Mouse (Mus musculus): ENCODE measurements around the gene Dnajc22.
"Not testable (repeated sequence)": the region's sequence is repeated elsewhere in the genome, so short reads cannot be mapped to it uniquely, and the experiment has no call there.

The Dnajc22 gene

DNA sequence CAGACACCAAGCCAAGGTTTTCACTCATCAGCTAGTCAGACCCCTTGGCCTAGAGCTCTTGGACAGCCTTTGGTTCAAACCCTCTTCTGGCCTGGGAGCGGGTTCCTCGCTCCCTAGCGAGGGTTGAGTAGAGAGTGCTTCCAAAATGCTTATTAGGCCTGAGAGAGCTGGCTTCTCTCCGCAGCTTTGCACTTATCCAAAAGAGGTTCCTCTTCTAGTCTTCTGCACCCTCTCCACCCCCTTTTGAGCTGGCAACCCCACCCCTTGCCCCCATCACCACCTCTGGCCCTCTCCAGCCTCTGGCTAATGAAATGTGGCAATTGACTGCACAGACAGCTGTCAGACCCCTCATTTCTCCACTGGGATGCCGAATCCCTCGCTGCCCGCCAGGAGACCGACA is at the start of gene Dnajc22:
TSS of gene Dnajc22 (plus strand) at position 301 of the 400 bp plus-strand sequence.
- no peak for DNase-seq

DNA sequence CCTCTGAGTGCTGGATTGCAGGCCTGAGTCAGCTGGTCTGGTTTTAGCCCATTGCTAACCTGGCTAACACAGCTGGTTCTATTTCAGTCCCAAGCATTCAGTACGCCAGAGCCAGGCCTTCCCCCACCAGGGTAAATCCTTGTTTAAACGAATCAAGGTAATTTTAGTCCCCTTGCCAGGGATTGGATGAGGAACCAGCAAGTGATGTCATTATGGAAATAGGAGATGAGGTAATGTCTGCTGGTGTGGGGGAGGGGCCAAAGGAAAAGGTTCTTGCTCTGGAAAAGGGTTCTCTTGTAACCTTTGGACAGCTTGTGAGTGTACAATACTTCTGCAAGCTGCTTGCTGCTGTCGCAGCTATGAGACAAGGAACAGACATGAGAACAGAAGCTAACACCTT is 48.1 kb upstream of the Dnajc22 start:
- peak; percentile 81 for DNase-seq

DNA sequence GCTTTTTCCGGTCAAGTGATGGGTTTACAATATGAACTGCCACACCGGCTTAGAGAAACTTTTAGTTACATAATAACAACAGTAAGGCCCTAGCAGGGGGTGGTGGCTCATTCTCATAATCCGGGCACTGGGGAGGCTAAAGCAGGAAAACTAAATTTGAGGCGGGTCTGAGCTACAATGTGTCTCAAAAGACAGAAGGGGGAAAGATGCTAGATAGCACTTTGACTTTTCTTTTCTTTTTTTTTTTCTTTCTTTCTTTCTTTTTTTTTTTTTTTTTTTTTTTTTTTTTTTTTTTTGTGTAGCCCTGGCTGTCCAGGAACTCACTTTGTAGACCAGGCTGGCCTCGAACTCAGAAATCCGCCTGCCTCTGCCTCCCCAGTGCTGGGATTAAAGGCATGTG is 47.2 kb upstream of the Dnajc22 start:
- not testable (repeated sequence) for DNase-seq

DNA sequence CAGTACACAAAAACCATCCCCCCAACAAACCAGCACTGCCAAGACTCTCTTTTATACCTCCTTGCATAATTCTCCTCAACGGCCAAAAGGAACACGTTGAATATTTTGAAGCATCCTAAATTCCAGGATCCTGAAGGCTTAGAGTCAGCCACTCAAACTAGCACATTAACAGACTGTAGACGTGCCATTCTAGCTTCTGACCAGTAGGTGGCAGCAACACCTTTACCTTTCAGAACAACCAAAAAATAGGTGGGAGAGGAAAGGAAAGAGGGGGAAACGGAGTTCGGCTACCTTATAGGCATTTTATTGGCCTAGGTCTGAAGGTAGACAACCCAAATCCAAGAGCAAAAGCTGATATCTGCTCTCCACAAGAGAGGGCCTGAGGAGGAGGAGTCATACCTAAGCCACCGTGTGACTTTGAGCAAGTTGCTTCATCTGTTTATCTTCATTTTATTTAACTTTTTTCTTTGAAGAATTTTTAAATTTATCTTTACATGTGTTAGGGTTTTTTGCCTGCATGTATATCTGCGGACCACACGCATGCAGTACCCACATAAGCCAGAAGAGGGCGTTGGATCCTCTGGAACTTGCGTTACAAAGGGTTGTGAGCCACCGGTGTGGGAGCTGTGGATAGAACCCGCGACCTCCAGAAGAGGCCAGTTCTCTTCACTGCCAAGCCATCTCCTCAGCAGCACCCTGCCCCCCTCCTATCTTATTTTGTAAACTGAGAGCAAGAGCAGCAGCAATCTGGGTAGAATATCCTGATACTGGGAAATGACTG is 43.3 kb upstream of the Dnajc22 start:
- DNase-seq: peak; percentile 76

DNA sequence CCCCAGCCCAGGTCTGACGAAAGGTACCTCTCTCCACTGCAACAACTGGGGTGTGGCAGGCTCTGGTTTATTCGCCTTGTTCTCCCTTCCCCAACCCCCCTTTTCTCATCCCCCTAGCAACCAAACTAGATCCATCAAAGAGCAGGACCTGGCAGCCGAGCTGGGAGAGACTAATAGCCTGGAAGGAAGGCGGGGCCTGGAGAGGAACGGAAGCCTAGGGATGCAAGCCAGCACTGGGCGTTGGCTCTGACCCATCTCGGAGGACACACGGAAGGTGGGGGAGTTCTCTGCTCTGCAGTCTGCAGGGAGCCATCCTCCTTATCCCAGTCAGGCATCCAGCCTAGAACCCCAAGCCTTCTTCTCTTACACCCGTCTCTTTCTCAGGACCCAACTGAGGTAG is 39.6 kb upstream of the Dnajc22 start:
- DNase-seq: no peak

DNA sequence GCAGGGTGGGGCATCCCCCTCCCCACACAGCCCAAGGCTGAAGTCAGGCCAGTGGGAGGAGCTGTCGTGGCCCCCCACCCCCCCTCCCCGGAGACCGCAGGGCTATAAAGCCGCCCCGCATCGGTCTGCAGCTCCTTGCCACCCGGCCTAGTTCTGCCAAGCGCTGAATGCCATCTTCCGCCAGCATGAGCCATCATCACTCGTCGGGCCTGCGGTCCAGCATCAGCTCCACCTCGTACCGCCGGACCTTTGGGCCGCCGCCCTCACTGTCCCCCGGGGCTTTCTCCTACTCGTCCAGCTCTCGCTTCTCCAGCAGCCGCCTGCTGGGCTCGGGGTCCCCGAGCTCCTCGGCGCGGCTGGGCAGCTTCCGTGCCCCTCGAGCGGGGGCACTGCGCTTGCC is 37.9 kb upstream of the Dnajc22 start, which contains the start of gene Prph:
TSS of gene Prph (plus strand) at position 135 of the 400 bp plus-strand sequence.
- no peak for DNase-seq

DNA sequence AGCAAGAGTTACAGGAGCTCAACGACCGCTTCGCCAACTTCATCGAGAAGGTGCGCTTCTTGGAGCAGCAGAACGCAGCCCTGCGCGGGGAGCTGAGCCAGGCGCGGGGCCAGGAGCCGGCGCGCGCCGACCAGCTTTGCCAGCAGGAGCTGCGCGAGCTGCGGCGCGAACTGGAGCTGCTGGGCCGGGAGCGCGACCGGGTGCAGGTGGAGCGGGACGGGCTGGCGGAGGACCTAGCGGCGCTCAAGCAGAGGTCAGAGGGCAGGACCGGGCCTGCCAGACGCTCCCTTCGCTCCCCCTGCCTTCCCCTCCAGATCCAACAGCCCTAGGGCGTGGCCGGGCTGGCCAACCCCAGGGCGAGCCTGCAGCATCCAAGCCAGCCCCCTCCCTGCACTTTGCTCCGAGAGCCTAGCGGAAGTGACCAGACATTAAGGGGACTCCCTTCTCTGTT is 37.4 kb upstream of the Dnajc22 start:
- no peak for DNase-seq

DNA sequence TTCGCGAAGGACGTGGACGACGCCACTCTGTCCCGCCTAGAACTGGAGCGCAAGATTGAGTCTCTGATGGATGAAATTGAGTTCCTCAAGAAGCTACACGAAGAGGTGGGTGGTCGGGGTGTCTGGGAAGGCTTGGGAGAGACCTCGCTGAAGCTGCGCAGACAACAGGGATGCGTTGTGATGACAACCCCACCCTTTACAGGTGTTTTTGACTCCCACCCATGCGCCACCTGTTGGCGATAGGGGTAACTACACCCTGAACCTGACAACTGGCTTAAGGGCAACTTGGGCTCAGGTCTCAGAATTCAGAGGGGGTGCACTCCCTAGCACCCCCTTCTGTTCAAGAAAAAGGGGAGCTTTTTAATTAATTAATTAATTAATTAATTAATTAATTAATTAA is 36.6 kb upstream of the Dnajc22 start:
- no peak for DNase-seq

DNA sequence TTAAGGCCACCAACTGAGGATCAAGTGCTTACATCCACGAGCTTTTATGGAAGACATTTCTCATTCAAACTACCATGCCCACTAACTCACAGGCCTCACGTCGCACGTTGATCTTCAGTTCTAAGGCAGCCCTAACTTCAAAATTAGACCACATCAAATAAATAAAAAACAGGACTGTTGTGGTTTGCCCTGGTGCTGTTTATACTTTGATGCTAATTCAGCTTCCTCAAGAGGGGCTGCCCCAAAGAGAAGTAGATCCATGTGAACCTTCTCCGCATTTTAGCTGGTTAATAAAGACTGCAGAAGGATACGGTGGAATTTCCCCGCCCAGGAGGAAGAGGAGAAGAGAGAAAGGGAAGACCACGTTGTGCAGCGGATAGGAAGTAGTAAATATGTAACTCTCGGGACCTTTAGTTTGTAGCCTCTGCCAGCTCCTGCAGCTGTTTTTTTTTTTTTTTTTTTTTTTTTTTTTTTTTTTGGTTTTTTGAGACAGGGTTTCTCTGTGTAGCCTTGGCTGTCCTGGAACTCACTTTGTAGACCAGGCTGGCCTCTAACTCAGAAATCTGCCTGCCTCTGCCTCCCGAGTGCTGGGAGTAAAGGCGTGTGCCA is 27.3 kb upstream of the Dnajc22 start:
- DNase-seq: no peak

DNA sequence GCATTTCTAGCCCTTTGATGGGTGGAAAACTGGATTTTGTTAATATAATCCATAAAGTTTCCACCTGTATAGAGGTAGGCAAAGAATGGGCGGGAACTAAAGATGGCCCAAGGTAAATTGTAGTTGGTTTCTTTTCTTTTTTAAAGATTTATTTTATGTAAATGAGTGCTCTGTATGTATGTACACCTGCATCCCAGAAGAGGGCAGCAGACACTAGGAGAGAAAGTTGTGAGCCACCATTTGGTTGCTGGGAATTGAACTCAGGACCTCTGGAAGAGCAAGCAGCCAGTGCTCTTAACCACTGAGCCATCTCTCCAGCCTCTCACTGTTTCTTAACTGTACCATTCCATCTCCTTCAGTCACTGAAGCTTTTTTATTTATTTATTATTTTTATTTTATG is 21.0 kb upstream of the Dnajc22 start:
- DNase-seq: no peak

DNA sequence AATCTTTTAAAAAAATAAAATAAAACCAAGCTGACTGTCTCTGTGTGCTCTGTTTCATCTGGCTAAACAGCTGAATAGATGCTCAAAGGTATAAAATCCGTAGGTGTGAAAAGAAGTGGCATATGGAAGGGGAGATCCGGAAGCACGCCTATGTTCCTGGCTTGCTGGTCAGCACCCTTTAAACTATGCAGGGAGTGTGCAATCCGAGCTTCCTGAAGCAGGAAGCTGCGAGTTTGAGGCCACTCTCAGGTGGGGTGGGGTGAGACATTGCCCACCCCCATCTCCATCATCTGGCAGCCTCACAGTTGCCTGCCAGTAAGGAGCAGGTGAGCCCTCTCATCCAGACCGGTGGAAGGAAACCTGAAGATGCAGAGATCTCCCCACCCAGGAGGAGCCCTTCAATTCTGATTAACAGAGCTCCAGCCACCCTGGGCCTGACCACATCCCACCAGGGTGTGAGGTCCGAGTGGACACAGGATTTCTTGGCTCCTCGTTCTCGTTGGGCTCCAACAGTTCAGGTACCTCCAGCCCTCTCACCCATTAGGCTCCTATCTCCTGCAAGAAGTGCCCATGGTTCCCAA is 18.9 kb upstream of the Dnajc22 start, which contains the start of gene Troap:
TSS of gene Troap (plus strand) at position 557 of the 581 bp plus-strand sequence.
- DNase-seq: no peak

DNA sequence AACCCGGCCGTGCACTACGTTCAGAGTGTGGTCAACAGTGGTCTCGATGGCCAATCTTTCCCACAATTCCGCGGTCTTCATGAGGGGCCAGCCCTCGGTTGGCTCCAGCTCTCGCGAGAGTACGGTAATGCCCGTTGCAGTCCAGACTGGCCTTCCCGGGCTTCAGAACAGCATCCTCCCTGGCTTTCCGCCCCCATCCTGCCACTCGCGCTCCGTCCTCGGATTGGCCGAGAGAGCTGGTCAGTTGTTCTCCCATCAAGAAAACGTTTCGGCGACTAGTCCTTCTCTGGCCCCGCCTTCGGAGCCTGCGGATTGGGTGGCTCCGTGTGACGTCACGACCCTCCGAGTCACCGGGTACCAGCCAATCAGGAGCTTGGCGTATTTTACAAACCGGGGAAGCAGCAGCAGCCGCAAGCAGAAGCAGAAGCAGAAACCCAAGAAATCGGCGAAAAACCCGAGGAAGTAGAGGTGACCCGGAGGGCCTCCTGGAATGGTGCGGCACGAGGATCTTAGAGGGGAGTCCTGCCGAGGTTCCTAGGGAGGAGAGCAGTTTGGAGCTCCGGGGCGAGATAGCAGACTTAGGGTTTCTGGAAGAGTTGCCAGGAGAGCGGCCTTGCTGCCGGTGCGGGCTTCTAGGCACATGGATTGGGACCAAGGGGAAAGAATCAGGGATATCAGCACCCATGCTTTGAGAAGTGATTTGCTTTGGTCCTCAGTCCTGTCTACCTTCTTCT is 18.2 kb upstream of the Dnajc22 start:
- DNase-seq: peak; percentile 98

DNA sequence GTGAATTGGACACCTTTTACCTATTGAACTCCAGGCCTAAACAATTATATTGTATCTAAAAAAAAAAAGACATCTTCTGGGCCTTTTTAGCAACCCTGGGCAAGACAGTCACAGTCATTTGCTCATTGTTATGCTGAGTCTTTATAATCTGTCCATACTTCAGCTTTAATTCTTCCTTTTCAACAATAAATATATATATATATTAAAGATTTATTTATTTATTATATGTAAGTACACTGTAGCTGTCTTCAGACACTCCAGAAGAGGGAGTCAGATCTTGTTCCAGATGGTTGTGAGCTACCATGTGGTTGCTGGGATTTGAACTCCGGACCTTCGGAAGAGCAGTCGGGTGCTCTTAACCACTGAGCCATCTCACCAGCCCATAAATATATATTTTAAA is 17.0 kb upstream of the Dnajc22 start:
- not testable (repeated sequence) for DNase-seq

DNA sequence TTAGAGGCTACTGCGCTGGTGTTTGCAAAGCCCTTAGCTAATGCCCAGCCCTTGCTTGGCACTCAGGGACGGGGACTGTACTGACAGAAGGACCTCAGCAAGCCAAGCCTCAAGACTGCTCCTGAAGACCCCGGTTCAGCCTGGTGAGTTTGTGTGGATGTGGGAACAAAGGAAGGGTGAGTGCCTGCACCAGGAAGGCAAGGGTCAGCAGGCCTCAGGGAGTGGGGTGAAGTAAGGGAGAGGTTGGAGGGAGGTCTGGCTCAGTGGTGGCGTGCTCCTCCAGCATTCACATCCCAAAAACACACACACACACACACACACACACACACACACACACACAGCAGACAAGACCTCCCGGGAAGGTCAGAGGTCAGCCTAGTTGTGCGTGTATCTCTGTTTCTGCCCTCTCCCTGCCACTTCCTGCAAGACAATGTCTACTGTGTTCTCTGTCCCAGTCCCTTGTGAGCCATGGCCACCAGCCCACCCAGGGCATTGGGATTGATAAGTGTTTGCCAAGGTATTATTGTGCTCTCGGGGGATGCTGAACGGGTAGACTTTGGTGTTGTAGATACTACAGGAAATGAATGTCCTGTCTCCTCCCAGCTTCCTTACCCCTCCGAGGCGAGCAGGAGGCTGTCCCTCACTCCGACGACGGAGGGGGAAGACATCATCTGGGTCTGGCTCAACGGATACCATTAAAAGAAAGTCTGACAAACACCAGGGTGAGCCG is 14.6 kb upstream of the Dnajc22 start:
- no peak for DNase-seq

DNA sequence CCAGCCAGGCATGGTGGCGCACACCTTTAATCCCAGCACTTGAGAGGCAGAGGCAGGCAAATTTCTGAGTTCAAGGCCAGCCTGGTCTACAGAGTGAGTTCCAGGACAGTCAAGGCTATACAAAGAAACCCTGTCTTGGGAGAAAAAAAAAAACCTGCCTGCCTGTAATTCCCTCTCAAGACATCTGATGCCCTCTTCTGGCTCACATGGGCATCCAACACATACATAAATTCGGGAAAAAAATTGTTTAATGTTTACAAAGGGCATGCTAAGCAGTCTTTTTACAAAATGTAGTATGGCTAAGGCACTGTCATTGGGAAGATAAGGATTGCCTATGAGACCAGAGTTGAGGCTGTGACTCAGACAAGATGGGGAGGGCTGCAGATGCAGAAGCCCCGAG is 13.2 kb upstream of the Dnajc22 start:
- DNase-seq: no peak

DNA sequence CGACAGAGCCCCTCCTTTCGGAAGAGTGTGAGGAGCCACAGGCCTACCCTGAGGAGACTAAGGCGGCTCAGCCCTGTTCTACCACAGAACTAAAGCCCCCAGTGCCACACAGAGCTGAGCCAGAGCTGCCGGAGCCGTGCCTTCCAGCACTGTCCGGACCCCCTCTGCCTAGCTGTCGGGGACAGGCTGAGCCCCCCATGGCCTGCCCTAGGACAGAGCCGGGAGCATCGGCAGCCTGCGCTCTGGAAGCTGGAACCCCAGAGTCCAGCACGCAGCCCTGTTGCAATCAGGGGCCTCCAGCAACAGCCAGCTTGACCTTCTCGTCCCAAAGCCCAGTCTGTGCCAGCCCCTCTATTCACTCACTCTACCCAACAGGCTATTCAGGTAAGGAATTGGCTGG is 10.6 kb upstream of the Dnajc22 start:
- DNase-seq: no peak

DNA sequence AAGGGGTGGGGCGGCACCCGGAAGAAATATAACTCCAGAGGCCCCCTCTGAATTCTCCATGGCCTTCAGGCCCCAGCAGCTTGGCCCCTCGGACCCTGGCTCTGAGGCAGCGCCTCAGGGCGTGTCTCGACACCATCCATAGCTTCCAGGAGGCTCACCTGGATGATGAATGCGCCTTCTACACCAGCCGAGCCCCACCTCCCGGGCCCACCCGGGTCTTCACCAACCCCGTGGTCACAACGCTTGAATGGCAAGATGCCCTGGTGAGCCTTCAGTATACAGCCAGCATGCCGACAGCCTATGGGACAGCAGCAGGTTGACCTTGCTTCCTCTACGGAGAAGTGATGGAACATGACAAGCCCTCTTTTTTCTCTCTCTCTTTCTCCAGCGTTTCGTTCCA is 10.1 kb upstream of the Dnajc22 start:
- no peak for DNase-seq

DNA sequence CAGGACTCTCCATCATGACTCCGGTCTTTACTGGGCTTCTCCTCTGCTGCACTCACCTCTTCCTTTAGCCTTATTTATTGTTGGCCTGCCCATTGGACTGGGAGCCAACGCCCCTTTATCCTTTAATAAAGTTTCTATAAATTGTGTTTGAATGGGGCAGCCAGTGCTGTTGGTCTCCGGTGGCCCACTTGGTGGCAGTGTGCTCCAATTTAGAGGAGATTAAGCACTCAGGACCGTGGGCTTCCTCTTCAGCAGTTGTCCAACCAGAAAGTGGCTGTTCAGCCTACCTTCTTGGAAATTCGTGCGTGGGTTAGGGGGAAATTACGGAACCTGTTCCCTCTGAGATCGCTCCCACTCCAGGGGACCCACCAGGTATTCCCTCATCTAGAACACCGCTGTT is 9.7 kb upstream of the Dnajc22 start:
- peak; percentile 70 for DNase-seq

DNA sequence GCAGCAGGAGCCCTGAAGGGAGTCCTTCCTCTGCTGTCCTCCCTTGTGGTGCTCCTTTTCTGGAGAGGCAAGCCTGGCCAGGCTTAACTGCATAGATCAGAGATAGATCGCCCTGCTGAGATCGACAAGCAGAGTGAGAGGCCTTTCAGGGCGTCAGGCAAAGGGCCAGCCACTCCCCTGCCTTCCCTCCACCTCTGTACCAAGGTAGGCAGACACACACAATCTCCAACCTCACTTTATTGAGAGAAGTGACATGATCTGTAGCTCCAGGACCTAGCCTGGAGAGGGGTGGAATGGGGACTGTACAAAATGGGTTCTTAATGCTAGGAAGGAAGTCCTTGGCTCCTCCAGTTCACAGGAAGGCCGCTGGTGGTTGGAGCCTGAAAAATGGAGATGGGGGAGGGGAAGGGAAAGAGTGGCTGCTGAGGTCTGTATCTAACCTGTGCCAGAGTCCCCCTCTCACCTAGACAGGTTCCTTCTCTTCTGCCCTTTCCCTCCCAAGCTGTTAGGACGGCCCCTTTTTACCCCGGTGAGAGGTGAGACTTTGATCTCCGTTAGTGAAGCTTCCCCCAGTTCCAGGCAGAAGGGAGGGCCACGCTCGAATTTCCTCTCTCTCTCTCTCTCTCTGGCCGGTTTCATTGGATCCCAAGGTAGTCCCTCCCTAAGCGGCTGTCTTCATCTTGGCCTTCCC is 9.0 kb upstream of the Dnajc22 start:
- DNase-seq: peak; percentile 73

DNA sequence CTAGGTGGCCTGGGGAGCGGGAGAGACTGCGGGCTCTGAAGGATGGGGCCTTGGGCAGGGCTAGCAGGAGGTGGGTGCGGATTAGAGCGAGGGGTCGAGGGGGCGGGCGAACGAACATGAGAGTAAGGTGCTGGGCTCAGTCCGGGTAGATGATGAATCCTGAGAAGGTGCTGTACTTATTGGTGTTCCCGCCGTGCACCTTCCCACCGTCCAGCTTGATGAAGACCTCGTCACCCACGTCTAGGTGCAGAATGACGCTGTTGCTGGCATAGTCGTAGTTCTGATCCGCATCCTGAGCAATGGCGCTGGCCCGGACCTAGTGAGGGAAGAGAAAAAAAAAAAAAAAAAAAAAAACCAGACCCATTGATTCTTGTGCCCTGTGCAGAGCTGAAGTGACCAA is 8.4 kb upstream of the Dnajc22 start:
- DNase-seq: no peak

DNA sequence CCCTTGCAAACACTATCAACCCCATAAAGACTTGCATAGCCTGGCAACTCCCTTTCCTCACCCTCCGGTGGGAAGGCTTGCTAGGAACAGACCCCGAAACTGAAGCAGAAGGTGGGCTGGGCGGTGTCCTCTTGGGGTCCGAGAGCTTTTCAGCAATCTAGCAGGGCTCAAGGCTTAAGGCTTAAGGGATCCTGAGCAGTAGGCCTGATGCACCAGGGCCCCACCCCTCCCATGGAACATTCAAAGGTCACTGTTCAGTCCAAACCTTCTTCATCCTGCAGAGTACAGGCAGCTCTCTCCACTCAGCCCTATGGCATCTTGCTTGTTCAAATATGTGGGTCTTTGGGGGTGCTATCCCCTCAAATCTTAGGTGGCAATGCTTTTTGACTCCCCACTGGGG is 7.0 kb upstream of the Dnajc22 start:
- DNase-seq: peak; percentile 60

Data from kidney, adult 9 months (tissue).